Mouse (Mus musculus) adrenal gland, adult 10 weeks (tissue): Measurements from ENCODE around the gene Olfr1511. TPM values are rescaled to one million over a fixed set of nuclear protein-coding genes. Genes with fewer than 3 reads are reported as not detected.

Experiments
- polyA plus RNA-seq: library from polyadenylated mRNA; stranded (reverse); fragments of 350-450 nt; fragmentation: Illumina TruSeq; extraction: RNeasy Lipid Tissue Mini Kit (QIAGEN cat#74804); gene quantifications from one replicate; pipeline ENCODE4 v1.2.3, GENCODE M21; 2014; ENCODE audit warnings: low read depth, low replicate concordance

Gene Olfr1511
- not detected for polyA plus RNA-seq

GRCm38 (mm10) chr14:52397279-52397678 lies at the start of gene Olfr1511:
Gene Olfr1511 (minus strand): TSS chr14:52397379.

DNA sequence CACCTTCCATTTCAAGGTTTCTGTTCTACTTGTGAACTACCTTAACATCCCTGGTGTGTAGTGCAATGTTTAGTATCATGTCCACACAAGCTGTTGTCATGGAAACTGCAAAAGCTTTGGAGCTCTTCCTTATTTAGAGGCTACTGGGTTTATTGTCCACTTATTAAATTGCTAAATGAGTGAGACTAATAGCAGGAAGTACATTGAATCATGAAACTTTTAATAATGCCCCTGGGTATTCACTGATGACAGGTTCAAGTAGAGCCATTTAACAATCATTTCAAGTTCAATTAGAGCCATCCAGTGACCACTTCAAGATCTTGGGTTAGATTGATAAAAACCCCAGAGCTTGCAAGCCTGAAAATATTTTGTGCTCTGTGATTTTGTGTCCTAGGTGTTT lies 45.5 kb upstream of the Olfr1511 start, which contains the start of gene Olfr1509:
Olfr1509 (plus strand) TSS at position 301 of the 400 bp plus-strand sequence.

GRCm38 (mm10) chr14:52414273-52414672 lies 17.1 kb upstream of the Olfr1511 start, which contains the start of gene Olfr1510:
Gene Olfr1510 (minus strand): TSS chr14:52414373.

DNA sequence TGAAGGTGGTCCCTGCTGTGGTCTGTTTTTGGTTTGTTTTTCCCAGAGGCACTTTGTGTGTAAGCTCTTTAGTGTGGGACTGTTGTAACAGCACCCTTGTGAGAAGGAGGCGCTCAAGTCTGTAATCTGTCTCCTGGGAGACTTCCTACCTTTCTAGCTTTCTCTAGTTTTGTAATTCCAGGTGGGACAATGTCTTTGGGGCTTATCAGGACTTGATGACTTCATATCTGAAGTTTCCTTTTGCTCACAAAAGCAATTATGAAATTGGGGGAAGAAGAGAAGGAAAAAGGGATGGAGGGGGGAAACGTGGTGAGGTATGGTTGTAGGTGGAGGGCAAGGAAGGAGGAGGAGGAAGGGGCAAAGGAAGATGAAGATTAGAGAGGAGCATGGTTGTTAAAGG lies 18.1 kb downstream of the Olfr1511 start, which contains the start of gene Olfr1512:
Olfr1512 (minus strand) TSS at position 101 of the 400 bp plus-strand sequence.

GRCm38 (mm10) chr14:52356308-52356707 lies 40.9 kb downstream of the Olfr1511 start, which contains the start of gene Olfr1513:
Gene Olfr1513 (minus strand): TSS chr14:52356408.

Other genes with a start within 250 kb of the Olfr1511 start
- gene Supt16, start 200.0 kb downstream of the Olfr1511 start, polyA plus RNA-seq = 75.0 TPM
- gene Chd8, start 139.6 kb downstream of the Olfr1511 start, polyA plus RNA-seq = 68.3 TPM
- 48.2 TPM for gene Tox4, start 118.2 kb downstream of the Olfr1511 start, polyA plus RNA-seq
- 88.1 TPM for gene Rab2b, start 117.8 kb downstream of the Olfr1511 start, polyA plus RNA-seq
- gene Mettl3, start 92.3 kb downstream of the Olfr1511 start, polyA plus RNA-seq = 40.5 TPM
- gene Sall2, start 68.6 kb downstream of the Olfr1511 start, polyA plus RNA-seq = 4.6 TPM
- not detected for gene Olfr1513, start 41.0 kb downstream of the Olfr1511 start, polyA plus RNA-seq
- gene Olfr1512, start 18.2 kb downstream of the Olfr1511 start, polyA plus RNA-seq = not detected
- not detected for gene Olfr1510, start 17.0 kb upstream of the Olfr1511 start, polyA plus RNA-seq
- not detected for gene Olfr1509, start 45.6 kb upstream of the Olfr1511 start, polyA plus RNA-seq
- gene Olfr1508, start 70.1 kb upstream of the Olfr1511 start, polyA plus RNA-seq = not detected
- gene Olfr1507, start 98.4 kb upstream of the Olfr1511 start, polyA plus RNA-seq = not detected